Mouse (Mus musculus): Measurements from ENCODE around the gene Gm20390. TPM values are rescaled to one million over a fixed set of nuclear protein-coding genes. Genes with fewer than 3 reads are reported as not detected.
A peak's percentile ranks its signal among the peaks of the same experiment; 100 is the strongest.

The Gm20390 gene
- polyA plus RNA-seq, 1 experiment from 2014 or later, result 441 TPM

DNA sequence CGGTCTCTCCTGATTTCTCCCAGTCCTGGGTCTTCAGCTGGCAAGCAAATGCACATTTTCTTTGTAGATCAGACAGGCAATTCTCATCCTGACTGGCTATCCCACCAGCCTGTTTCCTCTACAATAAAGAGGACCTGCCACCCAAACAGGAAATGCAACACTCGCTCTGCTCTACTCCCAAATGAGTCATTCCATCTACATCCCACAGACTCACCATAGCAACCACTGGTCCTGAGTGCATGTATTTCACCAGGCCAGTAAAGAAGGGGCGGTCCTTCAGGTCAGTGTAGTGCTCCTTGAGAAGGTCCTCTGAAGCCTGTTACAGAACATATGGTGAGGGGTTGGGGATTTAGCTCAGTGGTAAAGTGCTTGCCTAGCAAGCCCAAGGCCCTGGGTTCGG lies 5.1 kb downstream of the Gm20390 start:
- no peak overlapping the region for H3K9ac ChIP-seq
- no peaks in the 10 kb centered on the region for H3K27me3 ChIP-seq
- H3K9me3 ChIP-seq, result no peaks in the 10 kb centered on the region
- no peak overlapping the region for H3K27ac ChIP-seq
- peaks cover 9% of the 10 kb centered on the region for H3K4me1 ChIP-seq
- WGBS, result 92% methylated on average over 4 of the region's 4 CpGs
- H3K36me3 ChIP-seq, result peaks cover 76% of the 10 kb centered on the region
- no peak overlapping the region for H3K4me3 ChIP-seq
- ATAC-seq (ENCODE audit: insufficient number of reproducible peaks, insufficient read depth, low FRiP score, low TSS enrichment, low read depth), result no peak
- H3K4me2 ChIP-seq, result no peak overlapping the region

DNA sequence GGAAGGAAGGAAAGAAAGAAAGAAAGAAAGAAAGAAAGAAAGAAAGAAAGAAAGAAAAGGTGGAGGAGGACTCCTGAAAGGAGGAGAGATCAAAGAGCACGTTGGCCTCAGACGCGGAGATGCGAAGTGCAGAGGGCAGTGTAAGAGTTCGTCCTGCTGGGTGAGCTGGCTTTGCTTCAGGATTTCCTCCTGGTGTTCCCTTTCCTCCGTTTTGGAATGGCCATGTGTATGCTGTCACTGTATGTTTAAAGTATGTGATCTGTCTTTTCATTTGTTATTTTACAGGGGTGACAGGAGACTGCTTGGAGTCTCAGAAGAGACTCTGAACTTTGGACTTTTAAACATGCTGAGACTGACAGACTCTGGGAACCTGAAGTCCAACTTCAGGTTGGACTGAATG lies 6.6 kb downstream of the Gm20390 start:
- ATAC-seq (ENCODE audit: insufficient number of reproducible peaks, insufficient read depth, low FRiP score, low TSS enrichment, low read depth), result no peak
- WGBS, result 92% methylated on average over 6 of the region's 6 CpGs
- peaks cover 6% of the 10 kb centered on the region for H3K4me1 ChIP-seq
- no peak overlapping the region for H3K4me3 ChIP-seq
- H3K27ac ChIP-seq, result no peak overlapping the region
- no peak overlapping the region for H3K4me2 ChIP-seq
- H3K9me3 ChIP-seq, result no peaks in the 10 kb centered on the region
- peaks cover 82% of the 10 kb centered on the region for H3K36me3 ChIP-seq
- no peak overlapping the region for H3K9ac ChIP-seq
- no peaks in the 10 kb centered on the region for H3K27me3 ChIP-seq

DNA sequence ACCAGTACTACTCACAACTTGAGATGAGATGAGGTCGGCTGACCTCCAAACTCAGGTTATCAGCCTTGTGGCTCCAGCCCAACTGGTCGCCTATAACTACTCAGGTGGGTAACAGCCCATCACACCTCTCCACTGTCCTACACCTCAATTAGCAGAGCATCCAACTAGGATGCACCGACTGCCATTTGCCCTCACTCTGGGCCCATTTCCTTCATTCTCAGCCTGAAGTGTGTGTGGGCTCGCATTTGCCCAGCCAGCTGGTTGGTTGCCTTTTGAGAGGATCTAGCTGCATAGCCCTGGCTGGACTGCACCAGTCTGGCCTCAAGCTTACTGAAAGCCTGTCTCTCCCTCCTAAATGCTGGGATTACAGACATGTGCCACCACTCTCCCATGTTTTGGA lies 10.3 kb downstream of the Gm20390 start:
- Histone ChIP-seq H3K4me1 (peaks cover 27% of the 10 kb centered on the region), H3K9me3 (no peaks in the 10 kb centered on the region), H3K4me2 (no peak overlapping the region), H3K27me3 (no peaks in the 10 kb centered on the region), H3K36me3 (peaks cover 66% of the 10 kb centered on the region), H3K9ac (no peak overlapping the region), H3K27ac (no peak overlapping the region), H3K4me3 (no peak overlapping the region)
- no peak for ATAC-seq (ENCODE audit: insufficient number of reproducible peaks, insufficient read depth, low FRiP score, low TSS enrichment, low read depth)
- WGBS, result 83% methylated on average over 4 of the region's 4 CpGs

DNA sequence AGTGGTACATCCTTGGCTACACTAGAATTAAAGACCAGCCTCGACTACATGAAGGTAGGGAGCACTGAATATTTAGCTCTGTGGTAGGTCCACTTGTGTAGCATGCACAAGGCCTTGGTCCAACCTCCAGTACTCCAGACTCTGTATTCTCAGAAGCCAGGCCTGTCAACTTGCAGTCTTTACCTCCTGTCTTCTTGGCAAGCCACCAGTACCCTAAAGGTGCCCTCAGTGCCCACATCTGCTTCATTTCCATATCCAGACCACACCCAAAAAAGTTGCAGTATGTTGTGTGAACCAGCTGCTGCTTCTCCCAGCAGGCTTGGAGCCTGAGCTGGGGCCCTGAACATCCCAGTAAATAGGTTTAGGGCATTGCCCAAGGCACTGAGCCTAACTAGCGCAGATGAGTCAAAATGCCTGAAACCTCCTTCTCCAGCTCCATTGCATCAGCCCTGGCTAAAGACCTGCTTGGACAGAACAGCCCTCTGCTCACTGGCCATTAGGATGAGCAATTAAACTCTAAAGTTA lies 11.0 kb downstream of the Gm20390 start:
- no peak overlapping the region for H3K4me2 ChIP-seq

DNA sequence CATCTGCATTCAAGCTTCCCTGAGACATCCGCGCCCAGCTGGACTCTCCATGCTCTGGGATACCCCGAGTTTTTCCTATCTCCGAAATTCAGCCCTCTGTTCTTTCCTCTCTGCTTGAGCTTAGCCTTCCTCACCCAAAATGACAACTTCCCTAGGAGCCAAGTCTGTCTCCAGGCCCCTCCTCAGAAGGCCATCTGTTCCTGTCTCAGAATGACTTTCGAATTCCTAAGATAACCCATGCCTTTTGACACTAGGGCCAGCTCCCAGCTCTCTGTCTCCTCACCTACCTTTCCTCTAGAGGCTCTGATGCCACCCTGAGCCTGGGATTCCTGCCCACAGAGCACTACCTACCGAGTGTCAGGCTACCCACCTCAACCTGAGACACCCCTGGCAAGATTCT lies 11.9 kb downstream of the Gm20390 start, which contains the start of gene Nme2:
Gene Nme2 (minus strand): TSS at position 101 of the 400 bp plus-strand sequence.
- Histone ChIP-seq H3K4me1 (peaks cover 33% of the 10 kb centered on the region), H3K27me3 (no peaks in the 10 kb centered on the region), H3K27ac (peak within 1 kb of the TSS; percentile 92), H3K4me3 (peak within 1 kb of the TSS; percentile 76), H3K9ac (peak within 1 kb of the TSS; percentile 83), H3K36me3 (peaks cover 64% of the 10 kb centered on the region), H3K9me3 (no peaks in the 10 kb centered on the region), H3K4me2 (peak within 1 kb of the TSS; percentile 92)
- 4% methylated on average over 6 of the region's 6 CpGs for WGBS
- ATAC-seq (ENCODE audit: insufficient number of reproducible peaks, insufficient read depth, low FRiP score, low TSS enrichment, low read depth), result no peak

More for the DNA sequence above, 11.0 kb downstream of the Gm20390 start:
- no peaks in the 10 kb centered on the region for H3K9me3 ChIP-seq
- H3K9ac ChIP-seq, result no peak overlapping the region
- no peaks in the 10 kb centered on the region for H3K27me3 ChIP-seq
- 78% methylated on average over 2 of the region's 2 CpGs for WGBS
- H3K4me1 ChIP-seq, result peaks cover 33% of the 10 kb centered on the region
- no peak overlapping the region for H3K4me3 ChIP-seq
- no peak for ATAC-seq (ENCODE audit: insufficient number of reproducible peaks, insufficient read depth, low FRiP score, low TSS enrichment, low read depth)
- peaks cover 66% of the 10 kb centered on the region for H3K36me3 ChIP-seq
- peak overlapping the region; percentile 8 for H3K27ac ChIP-seq

GRCm38 (mm10) chr11:93955256-93956150 lies 12.6 kb downstream of the Gm20390 start:
- Histone ChIP-seq H3K4me3 (peak overlapping the region; percentile 76), H3K36me3 (peaks cover 64% of the 10 kb centered on the region), H3K27ac (peak overlapping the region; percentile 92), H3K27me3 (no peaks in the 10 kb centered on the region), H3K9ac (peak overlapping the region; percentile 83), H3K9me3 (no peaks in the 10 kb centered on the region), H3K4me2 (peak overlapping the region; percentile 92), H3K4me1 (peaks cover 33% of the 10 kb centered on the region)
- peak; percentile 96 for ATAC-seq (ENCODE audit: insufficient number of reproducible peaks, insufficient read depth, low FRiP score, low TSS enrichment, low read depth)
- under 1% methylated on average over 67 of the region's 67 CpGs for WGBS

DNA sequence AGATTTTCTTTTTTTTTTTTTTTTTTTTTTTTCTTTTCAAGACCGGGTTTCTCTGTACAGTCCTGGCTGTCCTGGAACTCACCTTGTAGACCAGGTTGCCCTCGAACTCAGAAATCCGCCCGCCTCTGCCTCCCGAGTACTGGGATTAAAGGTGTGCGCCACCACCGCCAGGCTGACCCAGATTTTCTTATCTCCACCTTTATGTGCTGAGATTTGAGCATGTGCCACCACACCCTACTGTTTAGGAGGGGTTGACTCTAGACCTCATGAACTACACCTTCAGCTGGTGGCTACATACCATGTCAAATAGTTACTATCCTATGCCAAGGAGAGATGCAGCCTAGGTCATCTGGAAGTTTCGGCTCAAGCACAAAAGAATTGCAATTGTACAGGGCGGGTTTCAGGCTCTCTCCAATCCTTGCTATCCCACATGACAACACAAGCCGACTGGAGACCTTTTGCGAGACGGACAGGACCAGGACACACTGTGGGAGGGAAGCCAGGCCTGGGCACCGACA lies 13.3 kb downstream of the Gm20390 start:
- Histone ChIP-seq H3K9me3 (no peaks in the 10 kb centered on the region), H3K27me3 (no peaks in the 10 kb centered on the region), H3K9ac (peak overlapping the region; percentile 83), H3K27ac (peak overlapping the region; percentile 92), H3K4me1 (peaks cover 33% of the 10 kb centered on the region), H3K4me2 (peak overlapping the region; percentile 92), H3K36me3 (peaks cover 64% of the 10 kb centered on the region), H3K4me3 (peak overlapping the region; percentile 76)
- WGBS, result 41% methylated on average over 13 of the region's 13 CpGs
- ATAC-seq (ENCODE audit: insufficient number of reproducible peaks, insufficient read depth, low FRiP score, low TSS enrichment, low read depth), result no peak

- Histone ChIP-seq H3K9ac (peak overlapping the region; percentile 36; the same call in 1 of the 2 replicates), H3K27me3 (no peaks in the 10 kb centered on the region), H3K9me3 (no peaks in the 10 kb centered on the region), H3K27ac (no peak overlapping the region), H3K36me3 (peaks cover 59% of the 10 kb centered on the region), H3K4me2 (no peak overlapping the region), H3K4me1 (peaks cover 33% of the 10 kb centered on the region), H3K4me3 (no peak overlapping the region)
- no peak for ATAC-seq (ENCODE audit: insufficient number of reproducible peaks, insufficient read depth, low FRiP score, low TSS enrichment, low read depth)
- 51% methylated on average over 5 of the region's 5 CpGs for WGBS
These were observed 15.7 kb downstream of the Gm20390 start for GRCm38 (mm10) chr11:93952376-93952775.

GRCm38 (mm10) chr11:93950045-93950444 lies 18.0 kb downstream of the Gm20390 start:
- peaks cover 63% of the 10 kb centered on the region for H3K36me3 ChIP-seq
- no peak overlapping the region for H3K27ac ChIP-seq
- no peaks in the 10 kb centered on the region for H3K27me3 ChIP-seq
- no peak overlapping the region for H3K4me2 ChIP-seq
- no peak overlapping the region for H3K4me3 ChIP-seq
- peaks cover 27% of the 10 kb centered on the region for H3K4me1 ChIP-seq
- H3K9me3 ChIP-seq, result no peaks in the 10 kb centered on the region
- WGBS, result 95% methylated on average over 1 of the region's 1 CpGs
- H3K9ac ChIP-seq, result no peak overlapping the region
- no peak for ATAC-seq (ENCODE audit: insufficient number of reproducible peaks, insufficient read depth, low FRiP score, low TSS enrichment, low read depth)

DNA sequence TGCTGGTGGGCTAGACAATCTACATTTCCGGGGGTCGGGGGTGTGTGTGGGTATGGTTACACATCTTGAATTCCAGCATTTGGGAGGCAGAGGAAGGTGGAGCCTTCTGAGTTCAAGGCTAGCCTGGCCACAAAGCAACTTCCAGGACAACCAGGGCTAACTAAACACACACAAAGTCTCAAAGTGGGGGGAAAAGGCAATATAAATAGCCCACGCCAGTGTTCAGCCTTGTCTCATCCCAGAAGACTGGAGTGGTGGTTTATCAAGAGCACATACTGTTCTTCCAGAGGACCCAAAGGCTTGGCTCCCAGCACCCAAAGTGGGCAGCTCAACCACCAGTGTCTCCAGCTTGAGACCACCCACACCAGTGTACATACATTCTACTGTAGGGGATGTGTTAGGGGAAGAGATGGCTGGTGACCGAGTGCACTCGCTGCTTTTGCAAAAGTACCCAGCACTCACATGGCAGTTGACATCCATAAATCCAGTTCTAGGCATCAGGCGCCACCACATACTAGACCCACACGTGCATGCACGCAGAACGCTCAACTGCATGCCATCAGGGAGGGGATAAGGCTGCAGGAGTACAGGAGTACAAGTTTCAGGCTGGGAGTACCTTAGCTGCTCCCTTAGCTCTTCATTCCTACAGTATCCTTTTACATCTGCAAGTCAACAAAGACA lies 19.1 kb downstream of the Gm20390 start:
- H3K9me3 ChIP-seq, result no peaks in the 10 kb centered on the region
- H3K4me2 ChIP-seq, result no peak overlapping the region
- WGBS, result 85% methylated on average over 9 of the region's 9 CpGs
- no peaks in the 10 kb centered on the region for H3K27me3 ChIP-seq
- ATAC-seq (ENCODE audit: insufficient number of reproducible peaks, insufficient read depth, low FRiP score, low TSS enrichment, low read depth), result no peak
- no peak overlapping the region for H3K4me3 ChIP-seq
- H3K36me3 ChIP-seq, result peaks cover 60% of the 10 kb centered on the region
- H3K27ac ChIP-seq, result no peak overlapping the region
- peaks cover 19% of the 10 kb centered on the region for H3K4me1 ChIP-seq
- H3K9ac ChIP-seq, result no peak overlapping the region

DNA sequence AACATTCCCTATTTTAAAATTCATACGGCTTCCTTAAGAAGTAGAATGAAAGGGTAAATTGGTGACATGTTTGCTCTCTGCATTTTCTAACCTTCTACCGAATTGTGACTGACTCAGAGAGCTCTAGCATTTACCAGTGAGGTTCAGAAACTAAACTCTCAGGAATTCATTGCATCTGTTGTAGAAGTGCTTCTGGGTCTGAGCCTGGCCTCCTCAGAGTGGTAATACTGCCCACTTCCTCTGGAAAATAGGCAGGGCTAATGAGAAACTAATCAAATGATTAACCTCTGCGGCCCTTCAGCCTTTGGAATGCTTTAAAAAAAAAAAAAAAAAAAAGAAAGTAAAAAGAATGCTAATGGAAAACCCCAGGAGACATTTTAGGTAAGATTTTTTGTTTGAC lies 23.1 kb downstream of the Gm20390 start:
- H3K4me1 ChIP-seq, result no peaks in the 10 kb centered on the region
- no peak for ATAC-seq (ENCODE audit: insufficient number of reproducible peaks, insufficient read depth, low FRiP score, low TSS enrichment, low read depth)
- H3K9me3 ChIP-seq, result no peaks in the 10 kb centered on the region
- no peak overlapping the region for H3K4me2 ChIP-seq
- no peaks in the 10 kb centered on the region for H3K27me3 ChIP-seq
- no peak overlapping the region for H3K9ac ChIP-seq
- WGBS, result 39% methylated on average over 3 of the region's 3 CpGs
- no peak overlapping the region for H3K4me3 ChIP-seq
- H3K36me3 ChIP-seq, result peaks cover 42% of the 10 kb centered on the region
- H3K27ac ChIP-seq, result no peak overlapping the region

Data from embryonic facial prominence, embryonic 13.5 days (tissue).